Mouse (Mus musculus) common myeloid progenitor, adult 5-6 weeks (primary cell): ENCODE results near the gene Hnrnpl. TPM values are rescaled to one million over a fixed set of nuclear protein-coding genes. Genes with fewer than 3 reads are reported as not detected.

Experiments
- ATAC-seq: replicated peaks from 2 replicates; pipeline ENCODE4 v1.8.0; 2016; ENCODE audit warnings: low read depth, mild to moderate bottlenecking, moderate TSS enrichment, inconsistent platforms; ENCODE audit not compliant: poor library complexity, severe bottlenecking
- total RNA-seq: library from RNA; stranded (forward); fragments of 200-1000, 187-1606 nt; gene quantifications from 2 replicates; pipeline ENCODE4 v1.2.3, GENCODE M21; 2017

Gene Hnrnpl
- total RNA-seq, 1 experiment from 2014 or later, result 385 TPM

- no peak for ATAC-seq
Observed at GRCm38 (mm10) chr7:28789235-28789634, 19.1 kb upstream of the Hnrnpl start.

DNA sequence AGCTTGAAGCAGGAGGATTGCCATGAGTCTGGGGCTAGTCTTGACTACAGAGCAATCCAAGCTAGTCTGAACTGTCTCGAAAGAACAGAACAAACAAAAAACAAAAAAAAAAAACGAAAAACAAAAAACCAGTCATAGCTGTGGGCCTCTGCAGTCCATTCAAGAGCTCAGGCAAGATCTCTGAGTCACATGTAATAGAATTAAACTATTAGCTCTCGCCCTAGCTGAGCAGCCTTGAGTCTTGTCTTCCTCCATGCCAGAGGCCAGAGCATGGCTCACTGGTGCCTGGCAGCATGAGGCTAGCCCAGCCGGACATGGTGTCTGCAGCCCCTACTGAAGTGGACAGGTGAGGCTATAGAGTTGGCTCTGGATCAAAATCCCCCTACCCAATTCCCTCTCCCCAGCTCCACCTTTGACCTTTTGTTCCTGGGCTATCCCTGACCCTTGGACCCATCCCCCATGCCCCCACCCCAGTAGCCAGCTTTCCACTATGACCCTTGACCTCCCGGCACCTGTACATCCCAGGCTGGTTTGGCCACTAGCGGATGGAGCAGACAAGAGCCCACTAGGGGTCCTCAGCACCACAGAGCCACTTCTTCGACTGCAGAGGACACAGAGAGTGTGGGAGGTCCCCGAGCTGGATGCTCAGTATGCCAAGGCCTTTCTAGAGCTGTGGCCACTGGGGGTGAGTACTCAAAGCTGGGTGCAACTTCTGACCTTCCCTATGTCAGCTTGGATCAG, 18.1 kb upstream of the Hnrnpl start:
- ATAC-seq, result no peak

- ATAC-seq, result no peak
Observed at GRCm38 (mm10) chr7:28791706-28792105, 16.6 kb upstream of the Hnrnpl start.

DNA sequence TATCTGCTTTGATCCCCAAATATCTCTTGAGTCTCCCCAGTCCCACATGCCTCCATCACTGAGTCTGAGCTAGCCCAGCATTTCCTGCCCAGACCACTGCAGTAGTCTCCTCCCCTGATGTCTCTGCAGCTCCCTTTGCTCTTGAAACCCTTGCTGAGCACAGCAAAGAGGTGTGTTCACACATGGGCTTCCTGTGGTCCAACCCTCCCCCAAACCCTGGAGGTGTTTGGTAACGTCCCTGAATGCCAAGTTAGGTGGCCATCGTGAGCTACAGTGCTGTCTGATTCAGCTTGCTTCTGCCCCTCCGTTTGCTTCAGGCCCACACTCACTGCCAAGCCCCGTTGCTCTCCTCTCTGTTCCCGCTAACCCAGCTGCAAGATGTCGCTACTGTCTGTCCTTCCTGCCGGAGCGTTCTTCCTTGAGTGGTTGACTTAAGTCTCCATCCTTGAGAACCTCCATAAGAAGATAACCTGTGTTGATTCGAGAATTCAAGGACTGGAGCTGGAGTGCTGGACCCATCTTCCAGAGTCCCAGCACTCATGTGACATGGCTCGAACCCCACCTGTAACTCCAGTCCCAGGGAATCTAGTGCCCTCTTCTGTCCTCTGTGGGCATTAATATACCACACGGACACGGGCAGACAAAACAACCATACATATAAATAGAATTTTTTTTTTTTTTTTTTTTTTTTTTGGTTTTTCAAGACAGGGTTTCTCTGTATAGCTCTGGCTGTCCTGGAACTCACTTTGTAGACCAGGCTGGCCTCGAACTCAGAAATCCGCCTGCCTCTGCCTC, 15.8 kb upstream of the Hnrnpl start:
- no peak for ATAC-seq

DNA sequence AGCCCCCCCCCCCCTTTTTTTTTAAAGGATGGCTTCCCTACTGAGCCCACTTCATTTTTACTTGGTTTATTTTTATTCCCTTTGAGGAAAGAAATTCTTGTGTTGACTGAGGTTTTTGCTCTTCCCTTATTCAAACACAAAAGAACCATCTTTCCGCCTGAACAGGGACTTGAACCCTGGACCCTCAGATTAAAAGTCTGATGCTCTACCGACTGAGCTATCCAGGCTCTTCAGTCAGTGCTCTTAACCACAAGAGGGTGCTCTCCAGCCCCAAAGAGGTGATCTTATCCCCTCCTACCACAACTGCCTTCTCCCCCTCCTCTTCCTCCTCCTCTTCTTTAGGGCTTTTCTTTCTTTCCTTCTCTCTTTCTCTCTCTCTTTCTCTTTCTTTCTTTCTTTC, 14.5 kb upstream of the Hnrnpl start:
- ATAC-seq, result no peak

DNA sequence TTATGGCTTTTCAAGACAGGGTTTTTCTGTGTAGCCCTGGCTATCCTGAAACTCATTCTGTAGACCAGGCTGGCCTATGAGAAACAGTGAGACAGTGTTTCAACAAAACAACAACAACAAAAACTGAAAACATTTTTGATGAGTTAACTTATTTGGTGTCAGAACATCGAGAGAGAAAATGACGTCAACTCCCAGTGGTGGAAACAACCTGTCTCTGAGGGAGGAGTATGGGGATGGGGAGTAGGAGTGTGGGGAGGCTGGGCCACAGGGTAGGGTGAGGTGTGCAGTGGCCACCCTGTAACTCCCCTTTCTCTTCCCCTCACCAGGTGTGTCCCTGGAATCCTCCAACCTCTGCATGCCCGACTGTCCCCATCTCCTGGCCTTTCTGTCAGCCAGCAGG, 13.8 kb upstream of the Hnrnpl start:
- ATAC-seq, result no peak

GRCm38 (mm10) chr7:28795832-28796231, 12.5 kb upstream of the Hnrnpl start:
- peak; percentile 55 for ATAC-seq

DNA sequence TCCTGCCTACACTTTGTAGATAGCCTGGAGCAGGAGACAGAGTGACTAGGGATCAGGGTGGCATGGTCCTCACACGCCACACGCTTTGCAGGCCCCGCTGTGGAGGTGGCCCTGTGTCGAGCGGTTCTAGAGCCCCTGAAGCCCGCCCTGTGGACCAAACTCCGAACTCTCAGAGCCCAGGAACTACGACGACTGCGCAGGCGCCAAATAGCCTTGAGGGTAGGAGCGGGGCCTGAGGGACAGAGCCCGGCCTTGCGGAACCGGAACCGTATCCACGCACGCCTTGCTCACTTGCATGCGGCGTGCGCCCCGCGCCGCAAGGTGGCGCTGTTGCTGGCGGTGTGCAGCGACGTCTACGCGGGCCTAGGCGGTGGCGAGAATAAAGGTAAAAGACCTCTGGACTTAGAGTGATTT, 11.8 kb upstream of the Hnrnpl start:
- peak; percentile 82 for ATAC-seq

GRCm38 (mm10) chr7:28799994-28800393, 8.3 kb upstream of the Hnrnpl start:
- ATAC-seq, result no peak

- no peak for ATAC-seq
Observed at GRCm38 (mm10) chr7:28801451-28801850, 6.9 kb upstream of the Hnrnpl start.

DNA sequence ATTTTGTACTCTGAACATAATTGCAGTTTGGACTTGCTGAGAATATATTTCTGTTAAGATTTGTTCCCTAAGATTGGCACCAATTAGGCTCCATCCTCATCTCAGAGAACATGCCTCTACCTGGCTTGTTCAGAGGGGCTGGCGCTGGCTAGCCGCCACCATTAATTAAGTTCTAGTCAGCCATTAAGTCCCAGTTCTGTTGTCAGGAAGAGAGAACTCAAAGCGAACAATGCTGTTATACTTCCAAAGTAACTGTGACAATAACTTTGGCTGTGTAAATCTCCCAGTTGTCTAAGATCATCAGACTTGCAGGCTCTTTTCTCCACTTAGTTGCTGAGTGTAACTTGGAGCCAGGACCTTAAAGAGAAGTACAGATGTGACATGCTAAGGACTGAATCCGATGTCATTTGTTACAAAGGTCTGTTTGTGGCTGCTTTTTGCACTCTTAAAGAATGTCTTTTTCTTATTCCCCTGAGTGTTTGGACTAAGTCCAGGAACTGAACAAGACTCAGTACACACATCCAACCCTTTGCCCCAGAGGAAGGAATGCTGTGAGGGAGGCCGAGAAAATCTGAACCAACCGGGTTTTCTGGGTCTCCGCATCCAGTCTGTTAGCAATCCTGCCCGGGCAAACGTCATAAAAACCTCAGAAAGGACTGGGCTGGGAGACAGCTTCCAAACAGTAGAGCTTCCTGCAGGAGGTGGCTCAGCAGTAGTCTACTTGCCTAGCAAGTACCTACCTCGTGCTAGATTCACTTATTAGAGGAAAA, 6.3 kb upstream of the Hnrnpl start:
- 0 out of 2 replicates have a peak, but pooled peaks have one; percentile 10 for ATAC-seq

- peak; percentile 61 for ATAC-seq
Observed at GRCm38 (mm10) chr7:28802846-28803588, 5.3 kb upstream of the Hnrnpl start.

DNA sequence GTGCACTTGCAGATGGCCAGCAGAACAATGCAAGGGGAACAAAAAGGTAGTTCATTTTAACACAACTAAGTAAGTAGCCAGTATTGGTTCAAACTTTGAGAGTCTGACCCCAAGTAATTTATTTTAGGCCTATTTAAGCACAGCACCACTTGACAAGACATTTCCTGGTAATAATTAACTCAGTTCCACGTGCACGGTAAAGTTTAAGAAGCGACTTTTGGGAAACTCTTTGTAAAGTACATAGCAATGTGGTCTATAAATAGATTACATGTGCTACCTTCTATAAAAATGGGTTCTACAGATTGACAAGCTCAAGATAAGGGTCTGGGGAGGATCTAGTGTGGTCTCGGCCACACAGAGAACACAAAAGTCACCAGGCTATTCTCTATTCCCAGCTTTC, 4.6 kb upstream of the Hnrnpl start:
- no peak for ATAC-seq

DNA sequence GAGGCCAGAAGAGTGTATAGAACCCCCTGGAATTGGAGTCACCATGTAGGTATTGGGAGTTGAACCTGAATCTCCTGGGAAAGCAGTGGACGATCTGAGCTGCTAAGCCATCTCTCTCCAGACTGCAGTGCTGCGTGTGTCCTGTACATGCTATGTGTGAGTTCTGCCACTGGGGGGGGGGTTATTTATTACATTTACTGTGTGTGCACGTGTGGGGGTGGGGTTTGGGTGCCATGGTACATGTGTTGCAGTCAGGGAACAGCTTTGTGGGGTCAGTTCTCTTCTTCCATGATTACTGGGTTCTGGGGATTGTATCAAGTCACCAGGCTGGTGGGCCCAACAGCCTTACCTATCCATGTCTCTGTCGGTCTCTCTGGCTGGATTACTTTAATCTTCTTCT, 1.5 kb upstream of the Hnrnpl start:
- no peak for ATAC-seq

DNA sequence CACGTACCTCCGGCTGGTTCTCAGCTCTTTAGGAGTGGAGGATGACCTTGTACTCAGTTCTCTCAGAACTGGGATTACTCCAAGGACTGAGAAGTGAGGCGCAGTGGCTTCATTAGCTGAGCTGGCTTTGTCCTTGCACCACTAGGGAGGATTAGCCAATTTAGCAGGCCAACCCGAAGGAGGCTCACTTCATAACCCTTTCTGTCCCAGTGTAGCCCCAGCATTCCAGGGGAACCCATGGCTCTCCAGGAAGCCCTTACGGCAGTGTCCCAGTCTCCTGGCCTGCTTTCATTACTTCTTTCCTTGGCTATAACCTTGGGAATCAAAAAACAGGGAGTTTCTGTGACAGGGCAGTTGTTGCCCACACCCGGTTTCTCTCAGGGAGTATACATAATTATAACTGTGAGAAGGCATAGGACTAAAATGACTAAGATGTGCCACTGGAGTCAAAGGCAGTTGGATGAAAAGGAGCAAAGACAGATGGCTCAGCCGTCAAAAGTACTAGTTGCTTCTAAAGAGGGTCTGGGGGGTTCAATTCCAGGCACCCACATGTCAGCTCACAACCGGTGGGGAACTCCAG, 610 bp upstream of the Hnrnpl start:
- no peak for ATAC-seq

GRCm38 (mm10) chr7:28808957-28809393, 634 bp downstream of the Hnrnpl start:
- ATAC-seq, result peak; percentile 50

- ATAC-seq, result peak; percentile 4
Observed at GRCm38 (mm10) chr7:28809401-28810089, 1.2 kb downstream of the Hnrnpl start.

GRCm38 (mm10) chr7:28810107-28811066, 2.0 kb downstream of the Hnrnpl start:
- ATAC-seq, result peak; percentile 62
